Mouse (Mus musculus): Measurements from ENCODE around the gene Ptk7.
"Not testable (repeated sequence)": the region's sequence is repeated elsewhere in the genome, so short reads cannot be mapped to it uniquely, and the experiment has no call there.

Gene Ptk7

GRCm38 (mm10) chr17:46574535-46574934, 54.8 kb downstream of the Ptk7 start:
- in situ Hi-C loops (cut with MboI; ENCODE audit: unreplicated experiment in 2 of 2) = no loop called here

- in situ Hi-C loops (cut with MboI; ENCODE audit: unreplicated experiment in 2 of 2) = no loop called here
Measured at GRCm38 (mm10) chr17:46571005-46571404, 58.3 kb downstream of the Ptk7 start.

- in situ Hi-C loops (cut with MboI; ENCODE audit: unreplicated experiment in 2 of 2) = no loop called here
Measured at GRCm38 (mm10) chr17:46559146-46559545, 70.2 kb downstream of the Ptk7 start.

GRCm38 (mm10) chr17:46558151-46558550, 71.2 kb downstream of the Ptk7 start:
- in situ Hi-C loops (cut with MboI; ENCODE audit: unreplicated experiment in 2 of 2) = no loop called here

- in situ Hi-C loops (cut with MboI; ENCODE audit: unreplicated experiment in 2 of 2) = not testable (repeated sequence)
Measured at GRCm38 (mm10) chr17:46557321-46557720, 72.0 kb downstream of the Ptk7 start.

GRCm38 (mm10) chr17:46556584-46556945, 72.7 kb downstream of the Ptk7 start:
- in situ Hi-C loops (cut with MboI; ENCODE audit: unreplicated experiment in 2 of 2) = no loop called here

- in situ Hi-C loops (cut with MboI; ENCODE audit: unreplicated experiment in 2 of 2) = no loop called here
Measured at GRCm38 (mm10) chr17:46555673-46556583, 73.4 kb downstream of the Ptk7 start, which contains the start of gene Srf. Srf (minus strand) TSS chr17:46556175.

- in situ Hi-C loops (cut with MboI; ENCODE audit: unreplicated experiment in 2 of 2) = no loop called here
Measured at GRCm38 (mm10) chr17:46554977-46555672, 74.2 kb downstream of the Ptk7 start.

GRCm38 (mm10) chr17:46554646-46554976, 74.7 kb downstream of the Ptk7 start:
- in situ Hi-C loops (cut with MboI; ENCODE audit: unreplicated experiment in 2 of 2) = no loop called here

- in situ Hi-C loops (cut with MboI; ENCODE audit: unreplicated experiment in 2 of 2) = no loop called here
Measured at GRCm38 (mm10) chr17:46553926-46554325, 75.4 kb downstream of the Ptk7 start.

GRCm38 (mm10) chr17:46553469-46553868, 75.8 kb downstream of the Ptk7 start:
- in situ Hi-C loops (cut with MboI; ENCODE audit: unreplicated experiment in 2 of 2) = no loop called here

- in situ Hi-C loops (cut with MboI; ENCODE audit: unreplicated experiment in 2 of 2) = no loop called here
Measured at GRCm38 (mm10) chr17:46552841-46553423, 76.4 kb downstream of the Ptk7 start.

- in situ Hi-C loops (cut with MboI; ENCODE audit: unreplicated experiment in 2 of 2) = no loop called here
Measured at GRCm38 (mm10) chr17:46552151-46552550, 77.2 kb downstream of the Ptk7 start.

GRCm38 (mm10) chr17:46551369-46551768, 77.9 kb downstream of the Ptk7 start:
- in situ Hi-C loops (cut with MboI; ENCODE audit: unreplicated experiment in 2 of 2) = no loop called here

GRCm38 (mm10) chr17:46550904-46551303, 78.4 kb downstream of the Ptk7 start:
- in situ Hi-C loops (cut with MboI; ENCODE audit: unreplicated experiment in 2 of 2) = no loop called here

- in situ Hi-C loops (cut with MboI; ENCODE audit: unreplicated experiment in 2 of 2) = loop anchor here in 1 of 2 experiments (25.0 kb wide), 1 partner anchor 488 kb away; no protein-coding TSS in a partner anchor
Measured at GRCm38 (mm10) chr17:46549642-46550041, 79.7 kb downstream of the Ptk7 start.

- in situ Hi-C loops (cut with MboI; ENCODE audit: unreplicated experiment in 2 of 2) = loop anchor here in 1 of 2 experiments (25.0 kb wide), 1 partner anchor 488 kb away; no protein-coding TSS in a partner anchor
Measured at GRCm38 (mm10) chr17:46549193-46549592, 80.1 kb downstream of the Ptk7 start.

- in situ Hi-C loops (cut with MboI; ENCODE audit: unreplicated experiment in 2 of 2) = loop anchor here in 1 of 2 experiments (25.0 kb wide), 1 partner anchor 489 kb away; no protein-coding TSS in a partner anchor
Measured at GRCm38 (mm10) chr17:46548741-46549140, 80.6 kb downstream of the Ptk7 start.

GRCm38 (mm10) chr17:46547923-46548322, 81.4 kb downstream of the Ptk7 start:
- in situ Hi-C loops (cut with MboI; ENCODE audit: unreplicated experiment in 2 of 2) = loop anchor here in 1 of 2 experiments (25.0 kb wide), 1 partner anchor 489 kb away; no protein-coding TSS in a partner anchor

GRCm38 (mm10) chr17:46546995-46547394, 82.3 kb downstream of the Ptk7 start:
- in situ Hi-C loops (cut with MboI; ENCODE audit: unreplicated experiment in 2 of 2) = loop anchor here in 1 of 2 experiments (25.0 kb wide), 1 partner anchor 490 kb away; no protein-coding TSS in a partner anchor

- in situ Hi-C loops (cut with MboI; ENCODE audit: unreplicated experiment in 2 of 2) = loop anchor here in 1 of 2 experiments (25.0 kb wide), 1 partner anchor 491 kb away; no protein-coding TSS in a partner anchor
Measured at GRCm38 (mm10) chr17:46546591-46546990, 82.7 kb downstream of the Ptk7 start.
